Mouse (Mus musculus) lung, adult 18-20 months (tissue): Measurements from ENCODE around the gene 1600012H06Rik.
"Not testable (repeated sequence)": the region's sequence is repeated elsewhere in the genome, so short reads cannot be mapped to it uniquely, and the experiment has no call there.

Experiments used
- DNase-seq, 2 experiments: peaks; one replicate each; pipeline ENCODE4 v3.0.0; 2022; ENCODE audit warnings: mixed read lengths in 2 of 2

The 1600012H06Rik gene

GRCm38 (mm10) chr17:14949161-14949827, 6.3 kb downstream of the 1600012H06Rik start:
- no peak for DNase-seq

GRCm38 (mm10) chr17:14953452-14953851, 10.5 kb downstream of the 1600012H06Rik start:
- peak in 1 of 2 experiments; percentile 26 for DNase-seq

- DNase-seq = no peak
Observed at GRCm38 (mm10) chr17:14958686-14959327, 15.8 kb downstream of the 1600012H06Rik start.

- no peak for DNase-seq
Observed at GRCm38 (mm10) chr17:14959979-14960378, 17.0 kb downstream of the 1600012H06Rik start.

- peak in 1 of 2 experiments; percentile 20 for DNase-seq
Observed at GRCm38 (mm10) chr17:14960520-14960919, 17.5 kb downstream of the 1600012H06Rik start.

- peak; percentile 27 to 34 for DNase-seq
Observed at GRCm38 (mm10) chr17:14960951-14961556, 18.1 kb downstream of the 1600012H06Rik start, which contains the start of gene Phf10. TSS of gene Phf10 (minus strand) at chr17:14961273.

- DNase-seq = not testable (repeated sequence)
Observed at GRCm38 (mm10) chr17:14961557-14962154, 18.7 kb downstream of the 1600012H06Rik start.

GRCm38 (mm10) chr17:14968373-14968913, 25.5 kb downstream of the 1600012H06Rik start:
- DNase-seq = not testable (repeated sequence)

- DNase-seq = not testable (repeated sequence)
Observed at GRCm38 (mm10) chr17:14977718-14978361, 34.9 kb downstream of the 1600012H06Rik start.

- DNase-seq = not testable (repeated sequence)
Observed at GRCm38 (mm10) chr17:14978362-14979038, 35.5 kb downstream of the 1600012H06Rik start, which contains the start of the genes 9030025P20Rik and Gm3417. TSS of gene 9030025P20Rik (plus strand) at chr17:14978468. TSS of gene Gm3417 (minus strand) at chr17:14978790.

GRCm38 (mm10) chr17:14990116-14990702, 47.2 kb downstream of the 1600012H06Rik start:
- not testable (repeated sequence) for DNase-seq

- DNase-seq = not testable (repeated sequence)
Observed at GRCm38 (mm10) chr17:14992522-14993138, 49.6 kb downstream of the 1600012H06Rik start.

GRCm38 (mm10) chr17:14993139-14993832, 50.3 kb downstream of the 1600012H06Rik start:
- not testable (repeated sequence) for DNase-seq

- not testable (repeated sequence) for DNase-seq
Observed at GRCm38 (mm10) chr17:14994140-14994539, 51.2 kb downstream of the 1600012H06Rik start.

- not testable (repeated sequence) for DNase-seq
Observed at GRCm38 (mm10) chr17:15000047-15000446, 57.1 kb downstream of the 1600012H06Rik start.

- not testable (repeated sequence) for DNase-seq
Observed at GRCm38 (mm10) chr17:15009088-15009487, 66.1 kb downstream of the 1600012H06Rik start.
